Mouse (Mus musculus) intestine, postnatal 0 days (tissue): ENCODE measurements at regions not wholly inside any gene's neighbourhood (a gene's known extent, or its start where the extent isn't known, plus 50 kb on each side); places are given as distances from the start of the nearest gene placed in this dataset.
A peak's percentile ranks its signal among the peaks of the same experiment; 100 is the strongest.

Experiments used
- ATAC-seq: fragments of 200-750 bp; cut with Nextera tagmentation; 2 replicates; pipeline ENCODE4 v1.8.0; 2017; ENCODE audit warnings: mild to moderate bottlenecking, moderate TSS enrichment, moderate library complexity
- H3K27ac ChIP-seq: fragments of 300-500 bp; sonication (generic); 2 replicates; pipeline ENCODE4 v1.5.1; 2014; ENCODE audit warnings: mild to moderate bottlenecking, low read depth, low read length, moderate library complexity
- H3K27me3 ChIP-seq: fragments of 300-500 bp; sonication (generic); replicated peaks from 2 replicates; pipeline ENCODE4 v1.6.1; 2014; ENCODE audit warnings: low read length, mixed read lengths; ENCODE audit not compliant: control insufficient read depth, insufficient read depth
- H3K36me3 ChIP-seq: fragments of 300-500 bp; sonication (generic); 2 replicates; pipeline ENCODE4 v1.6.1; 2014; ENCODE audit warnings: mild to moderate bottlenecking, moderate library complexity; ENCODE audit not compliant: control insufficient read depth, insufficient read depth
- H3K4me1 ChIP-seq: fragments of 300-500 bp; sonication (generic); replicated peaks from 2 replicates; pipeline ENCODE4 v1.6.1; 2014; ENCODE audit warnings: antibody characterized with exemption, low read length, mixed read lengths; ENCODE audit not compliant: control insufficient read depth, insufficient read depth
- H3K4me2 ChIP-seq: fragments of 300-500 bp; sonication (generic); replicated peaks from 2 replicates; pipeline ENCODE4 v1.6.1; 2014; ENCODE audit warnings: low read depth, mild to moderate bottlenecking, moderate library complexity
- H3K4me3 ChIP-seq: fragments of 300-500 bp; sonication (generic); 2 replicates; pipeline ENCODE4 v1.5.1; 2014; ENCODE audit warnings: low read depth, low read length
- H3K9ac ChIP-seq: fragments of 300-500 bp; sonication (generic); 2 replicates; pipeline ENCODE4 v1.6.1; 2014; ENCODE audit warnings: mild to moderate bottlenecking, low read depth, low read length
- H3K9me3 ChIP-seq: fragments of 300-500 bp; sonication (generic); 2 replicates; pipeline ENCODE4 v1.6.1; 2016; ENCODE audit warnings: mixed run types; ENCODE audit not compliant: control insufficient read depth
- CTCF ChIP-seq: sonication (generic); IDR thresholded peaks from 2 replicates; pipeline ENCODE4 v1.5.1; 2016; ENCODE audit warnings: low read depth, mild to moderate bottlenecking, control low read depth, antibody characterized with exemption, moderate library complexity
- WGBS: fragments of 180-500 bp; shearing (Covaris S2); extraction: QIAGEN DNeasy Blood & Tissue Kit; methylation state at CpG from one replicate; pipeline ENCODE4 v1.1.7; 2014; 5-methylcytosine and 5-hydroxymethylcytosine counted together

DNA sequence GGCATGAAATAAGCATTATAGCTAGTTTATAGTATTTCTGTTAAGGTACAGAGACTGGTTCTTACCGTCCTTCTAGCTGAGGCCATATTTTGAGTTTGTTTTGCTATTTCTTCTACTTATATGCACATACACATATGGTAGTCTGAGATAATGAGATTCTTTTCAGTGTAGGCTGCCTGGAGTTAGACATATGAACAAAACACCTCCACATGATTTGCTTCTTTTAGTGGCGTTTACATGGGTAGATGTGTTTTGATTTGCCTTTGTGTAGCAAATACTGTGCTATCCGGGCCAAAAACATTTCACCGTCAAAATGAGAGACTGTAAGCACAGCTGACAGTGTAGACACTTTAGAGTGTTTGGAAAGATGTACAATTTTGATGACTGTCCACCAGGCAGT is 1077.4 kb downstream of the Car8 start:
- no peaks in the 10 kb centered on the region for H3K4me1 ChIP-seq
- H3K36me3 ChIP-seq, result no peaks in the 10 kb centered on the region
- TF ChIP-seq CTCF, result no peak
- H3K4me2 ChIP-seq, result no peak overlapping the region
- H3K4me3 ChIP-seq, result no peak overlapping the region
- no peak for ATAC-seq
- H3K27me3 ChIP-seq, result no peaks in the 10 kb centered on the region
- H3K9me3 ChIP-seq, result no peaks in the 10 kb centered on the region
- WGBS, result 77% methylated on average over 4 of the region's 4 CpGs
- no peak overlapping the region for H3K27ac ChIP-seq
- no peak overlapping the region for H3K9ac ChIP-seq

DNA sequence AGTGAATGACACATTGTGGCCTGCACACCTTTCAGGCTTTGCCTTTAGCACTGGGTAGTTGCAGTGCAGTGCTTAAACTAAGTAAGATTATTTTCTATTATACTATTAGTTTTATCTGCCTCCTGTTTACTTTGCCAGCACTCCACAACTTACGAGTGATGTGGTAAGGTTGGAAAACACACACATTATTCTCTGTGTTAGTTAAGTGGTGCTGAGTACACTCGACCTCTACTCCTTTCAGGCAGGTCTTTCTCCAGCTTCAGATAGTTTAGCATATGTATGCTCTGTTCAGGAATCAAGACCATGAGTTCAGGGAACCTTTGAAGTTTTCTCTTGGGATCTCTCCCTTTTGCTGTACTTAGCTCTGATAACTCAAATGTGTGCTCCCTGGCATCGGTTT is 1081.0 kb downstream of the Car8 start:
- TF ChIP-seq CTCF, result no peak
- Histone ChIP-seq H3K9ac (no peak overlapping the region), H3K36me3 (no peaks in the 10 kb centered on the region), H3K27ac (no peak overlapping the region), H3K4me2 (no peak overlapping the region), H3K27me3 (no peaks in the 10 kb centered on the region), H3K4me3 (no peak overlapping the region), H3K4me1 (no peaks in the 10 kb centered on the region), H3K9me3 (no peaks in the 10 kb centered on the region)
- no peak for ATAC-seq
- 72% methylated on average over 3 of the region's 3 CpGs for WGBS

DNA sequence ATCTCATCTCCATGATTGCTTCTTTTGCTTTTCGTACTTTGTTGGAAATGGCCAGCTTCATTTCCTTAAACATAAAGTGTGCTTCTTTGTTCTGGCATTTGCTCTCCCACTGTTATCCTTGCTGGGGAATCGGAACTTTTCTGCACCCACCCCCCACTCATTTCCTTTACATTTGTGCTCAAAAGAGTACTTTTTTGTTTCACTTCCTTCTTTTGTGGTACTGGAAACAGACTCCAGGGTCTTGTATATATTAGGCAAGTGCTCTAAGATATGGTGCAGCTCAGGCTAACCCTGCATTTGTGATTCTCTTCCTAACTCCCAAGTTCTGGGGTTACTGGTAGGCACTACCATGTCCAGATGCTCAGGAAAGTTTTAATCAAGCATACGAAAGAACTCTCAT is 1084.6 kb downstream of the Car8 start:
- ATAC-seq, result no peak
- TF ChIP-seq CTCF, result no peak
- Histone ChIP-seq H3K9ac (no peak overlapping the region), H3K9me3 (no peaks in the 10 kb centered on the region), H3K27ac (no peak overlapping the region), H3K4me2 (no peak overlapping the region), H3K4me1 (no peaks in the 10 kb centered on the region), H3K27me3 (no peaks in the 10 kb centered on the region), H3K4me3 (no peak overlapping the region), H3K36me3 (no peaks in the 10 kb centered on the region)
- 85% methylated on average over 3 of the region's 3 CpGs for WGBS

DNA sequence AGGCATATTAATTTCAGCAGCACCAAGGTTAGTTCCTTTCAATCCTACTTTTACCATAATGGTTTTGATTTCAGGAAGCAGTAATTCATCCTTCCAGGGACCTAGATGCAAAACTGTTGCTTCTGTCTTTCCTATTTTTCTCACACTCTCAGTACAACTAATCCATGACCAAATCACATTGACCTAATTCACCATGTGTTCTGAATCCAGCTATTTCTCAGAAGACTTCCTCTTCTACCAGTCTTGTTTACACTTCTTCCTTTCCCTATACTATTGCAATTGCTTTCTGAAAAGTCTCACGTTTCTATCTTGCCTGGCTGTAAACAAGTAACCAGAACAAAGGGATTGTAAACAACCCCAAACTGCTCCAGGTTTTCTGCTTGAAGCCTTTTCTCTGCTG is 1085.0 kb downstream of the Car8 start:
- WGBS, result 6% methylated on average over 1 of the region's 1 CpGs
- no peak overlapping the region for H3K4me2 ChIP-seq
- H3K4me3 ChIP-seq, result no peak overlapping the region

DNA sequence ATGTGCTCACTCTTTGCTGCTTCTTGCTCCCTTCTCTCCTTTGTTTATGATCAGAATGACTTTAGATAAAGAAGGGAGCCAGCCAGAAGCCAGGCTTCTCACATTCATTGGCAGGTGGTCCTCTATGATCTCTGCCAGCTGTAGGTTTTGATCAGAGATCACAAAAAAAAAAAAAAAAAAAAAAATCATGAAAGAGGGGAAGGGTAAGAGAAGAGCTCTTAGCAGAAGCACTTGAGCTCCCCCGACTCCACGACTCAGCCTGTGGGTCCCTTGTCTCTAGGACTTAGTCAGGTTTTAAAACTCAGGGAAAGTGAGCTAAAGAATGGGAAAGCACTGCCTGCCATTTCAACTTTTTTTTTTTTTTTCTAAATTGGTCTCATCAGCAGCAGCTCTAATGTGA is 1093.1 kb downstream of the Car8 start:
- Histone ChIP-seq H3K4me2 (no peak overlapping the region), H3K36me3 (no peaks in the 10 kb centered on the region), H3K4me1 (no peaks in the 10 kb centered on the region; the same call in 1 of the 2 replicates), H3K9ac (no peak overlapping the region), H3K4me3 (no peak overlapping the region), H3K27me3 (no peaks in the 10 kb centered on the region), H3K9me3 (no peaks in the 10 kb centered on the region), H3K27ac (no peak overlapping the region)
- 60% methylated on average over 2 of the region's 2 CpGs for WGBS
- no peak for TF ChIP-seq CTCF
- no peak for ATAC-seq

More for the DNA sequence above, 1085.0 kb downstream of the Car8 start:
- H3K4me1 ChIP-seq, result no peaks in the 10 kb centered on the region
- no peaks in the 10 kb centered on the region for H3K27me3 ChIP-seq
- no peaks in the 10 kb centered on the region for H3K36me3 ChIP-seq
- ATAC-seq, result no peak
- H3K27ac ChIP-seq, result no peak overlapping the region
- no peaks in the 10 kb centered on the region for H3K9me3 ChIP-seq
- H3K9ac ChIP-seq, result no peak overlapping the region
- no peak for TF ChIP-seq CTCF

DNA sequence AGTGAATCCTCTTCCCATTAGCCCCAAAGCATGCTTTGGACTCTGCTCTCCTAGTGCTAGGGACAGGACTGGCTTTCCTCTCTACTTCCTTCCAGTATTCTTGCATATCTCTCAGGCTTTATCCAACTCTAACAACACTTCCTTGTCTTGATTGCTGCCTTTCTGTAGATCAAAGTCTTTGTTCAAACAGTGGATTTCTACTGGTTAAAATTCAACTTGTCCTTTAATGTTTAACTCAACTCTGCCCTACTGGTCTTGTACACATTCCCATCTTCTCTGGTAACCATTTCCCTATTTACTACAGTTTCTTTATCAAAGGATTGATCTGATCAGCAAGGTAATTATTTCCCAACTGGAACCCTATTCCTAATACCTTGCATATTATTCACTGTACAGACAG is 1094.6 kb downstream of the Car8 start:
- no peaks in the 10 kb centered on the region for H3K36me3 ChIP-seq
- H3K9me3 ChIP-seq, result no peaks in the 10 kb centered on the region
- TF ChIP-seq CTCF, result no peak
- H3K9ac ChIP-seq, result no peak overlapping the region
- no peaks in the 10 kb centered on the region for H3K27me3 ChIP-seq
- no peak overlapping the region for H3K4me3 ChIP-seq
- H3K4me1 ChIP-seq, result no peaks in the 10 kb centered on the region; the same call in 1 of the 2 replicates
- peak; percentile 98 for ATAC-seq
- peak overlapping the region; percentile 72 for H3K27ac ChIP-seq
- no peak overlapping the region; the same call in 1 of the 2 replicates for H3K4me2 ChIP-seq

DNA sequence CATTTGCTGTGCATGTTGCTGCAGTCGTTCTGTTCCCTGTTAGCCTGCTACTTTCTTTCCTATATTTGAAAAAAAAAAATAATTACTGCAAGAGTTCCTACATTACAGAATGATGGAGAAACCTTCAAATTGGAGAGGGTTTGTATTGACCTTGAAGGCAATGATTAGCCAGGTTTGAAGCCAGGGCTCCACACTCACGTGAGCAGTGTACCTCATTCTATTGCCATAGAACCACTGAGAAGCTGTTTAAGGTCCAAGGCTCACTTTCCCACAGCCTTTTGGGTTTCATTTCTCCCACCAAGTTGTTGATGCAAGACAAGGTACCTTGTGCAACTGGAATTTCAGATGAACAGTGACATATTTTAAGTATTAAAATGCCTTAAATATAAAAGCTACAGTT is 1095.2 kb downstream of the Car8 start:
- Histone ChIP-seq H3K36me3 (no peaks in the 10 kb centered on the region), H3K27ac (peak overlapping the region; percentile 72), H3K4me1 (no peaks in the 10 kb centered on the region; the same call in 1 of the 2 replicates), H3K9me3 (no peaks in the 10 kb centered on the region), H3K9ac (no peak overlapping the region), H3K4me2 (peak overlapping the region; percentile 28; the same call in 1 of the 2 replicates), H3K27me3 (no peaks in the 10 kb centered on the region), H3K4me3 (no peak overlapping the region)
- ATAC-seq, result peak; percentile 82
- TF ChIP-seq CTCF, result no peak
- WGBS, result 37% methylated on average over 2 of the region's 2 CpGs
